Mouse (Mus musculus) ZHBTc4 (cell line): ENCODE data around the gene Gm49361.

ENCODE experiments used
- DNase-seq: peaks from one replicate; pipeline ENCODE4 v3.0.0-alpha.2; 2011; ENCODE audit warnings: low read depth, low spot score

Gene Gm49361

DNA sequence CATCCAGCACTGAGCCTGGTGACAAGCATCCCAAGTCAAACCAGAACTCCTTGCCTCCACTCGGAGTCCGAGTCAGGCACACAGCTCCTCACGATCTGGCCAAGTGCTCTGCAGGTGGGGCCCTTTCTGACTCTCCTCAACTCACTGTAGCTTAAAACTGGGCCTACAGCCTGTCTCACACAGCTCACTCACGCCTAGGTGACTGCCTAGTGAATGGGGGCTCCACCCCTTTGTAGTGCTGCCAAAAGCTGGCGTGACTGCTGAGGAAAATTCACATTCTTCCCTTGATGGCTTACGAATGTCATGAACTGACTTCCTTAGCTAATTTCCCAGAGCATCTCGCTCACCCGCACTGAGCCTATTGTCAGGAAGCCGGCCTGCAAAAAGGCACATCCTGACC, 15.4 kb downstream of the Gm49361 start:
- DNase-seq: peak; percentile 81

DNA sequence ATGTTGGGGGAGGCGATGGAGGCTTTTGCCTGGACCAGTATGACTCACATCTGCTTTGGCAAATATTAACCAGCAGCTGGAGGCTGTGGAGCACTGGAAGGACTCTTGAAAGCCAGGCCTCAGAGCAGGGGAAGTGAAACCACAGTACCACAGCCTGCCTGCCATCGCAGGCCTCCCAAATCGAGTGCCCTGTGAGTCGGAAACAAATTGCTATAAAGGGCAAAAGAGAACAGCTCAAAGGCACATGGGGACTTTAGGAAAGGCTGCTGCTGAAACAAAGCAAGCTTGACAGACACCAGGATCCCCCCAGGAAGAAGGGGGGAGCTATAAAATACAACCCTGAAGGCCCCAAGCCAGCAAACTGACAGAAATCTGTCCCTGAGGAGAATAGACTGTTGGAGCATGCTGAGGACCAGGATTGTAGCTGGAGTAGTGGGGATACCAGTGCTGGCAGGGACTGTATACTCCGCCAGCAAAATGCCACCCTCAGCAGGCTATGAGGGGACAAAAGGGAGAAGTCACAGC, 15.9 kb downstream of the Gm49361 start:
- DNase-seq: no peak

DNA sequence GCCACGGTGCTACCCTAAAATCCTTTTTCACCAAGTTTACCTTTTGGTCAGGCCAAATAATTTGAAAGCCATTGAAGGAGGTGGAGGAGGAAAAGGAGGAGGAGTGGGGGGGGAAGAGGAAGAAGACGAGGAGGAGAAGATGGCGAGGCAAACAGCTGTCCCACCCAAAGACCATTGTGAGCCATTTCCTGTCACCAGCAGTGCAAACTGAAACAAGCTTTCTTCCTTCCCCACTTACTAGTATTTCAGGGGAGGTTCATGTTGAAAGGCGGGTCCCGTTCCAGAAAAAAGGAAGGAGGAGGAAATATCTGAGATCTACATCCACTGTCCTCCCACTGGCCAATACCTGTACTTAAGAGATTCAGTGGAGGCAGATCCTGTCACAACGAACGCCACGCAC, 16.5 kb downstream of the Gm49361 start:
- no peak for DNase-seq

DNA sequence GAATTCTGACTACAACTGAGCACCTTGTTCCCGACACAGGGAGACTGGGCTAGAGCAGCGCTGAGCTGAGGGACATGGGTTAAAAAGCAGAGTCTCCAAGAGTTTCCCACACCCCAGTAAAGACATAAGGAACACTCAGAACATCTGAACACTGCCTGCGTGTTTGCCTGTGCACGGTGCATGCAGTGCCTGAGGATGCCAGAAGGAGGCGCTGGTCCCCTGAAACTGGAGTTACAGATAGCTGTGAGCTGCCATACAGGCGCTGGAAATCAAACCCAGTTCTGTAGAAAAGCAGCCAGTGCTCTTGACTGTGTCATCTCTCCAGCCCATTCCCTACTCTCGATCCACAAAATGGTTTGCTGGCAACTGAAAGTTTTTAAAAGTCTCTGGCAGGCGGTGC, 19.7 kb downstream of the Gm49361 start:
- DNase-seq: peak; percentile 85

DNA sequence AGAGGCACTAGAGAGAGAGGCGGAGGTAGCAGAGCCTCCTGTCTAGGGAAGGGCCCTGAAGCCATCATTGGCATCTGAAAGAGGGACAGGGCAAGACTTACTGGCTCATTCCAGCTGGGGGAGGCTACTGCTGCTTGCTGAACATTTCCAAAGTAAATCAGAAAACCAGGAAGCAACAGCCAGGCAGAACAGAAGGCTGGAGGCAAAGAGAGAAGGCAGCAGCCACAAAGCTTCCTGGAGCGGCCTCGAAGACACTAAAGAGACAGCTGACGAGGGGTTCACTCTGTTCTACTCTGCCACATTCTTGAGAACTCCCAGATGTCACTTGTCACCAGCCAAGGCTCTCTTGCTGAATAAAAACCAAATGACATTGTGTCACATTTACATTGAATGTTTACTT, 21.4 kb downstream of the Gm49361 start:
- DNase-seq: peak; percentile 51

DNA sequence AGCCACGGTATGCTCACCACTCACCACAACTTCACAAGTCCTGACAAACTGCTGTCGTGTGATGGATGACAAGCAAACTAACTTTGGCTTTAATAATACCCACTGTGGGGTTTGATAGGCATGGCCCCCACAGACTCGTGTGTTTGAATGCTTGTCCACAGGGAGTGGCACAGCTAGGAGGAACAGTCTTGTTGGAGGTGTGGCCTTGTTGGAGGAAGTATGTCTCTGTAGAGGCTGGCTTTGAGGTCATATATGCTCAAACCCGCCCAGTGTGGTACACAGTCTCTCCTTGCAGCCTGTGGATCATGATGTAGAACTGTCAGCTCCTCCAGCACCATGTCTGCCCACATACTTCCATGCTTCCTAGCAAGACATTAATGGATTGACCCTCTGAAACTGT, 27.7 kb downstream of the Gm49361 start:
- no peak for DNase-seq

DNA sequence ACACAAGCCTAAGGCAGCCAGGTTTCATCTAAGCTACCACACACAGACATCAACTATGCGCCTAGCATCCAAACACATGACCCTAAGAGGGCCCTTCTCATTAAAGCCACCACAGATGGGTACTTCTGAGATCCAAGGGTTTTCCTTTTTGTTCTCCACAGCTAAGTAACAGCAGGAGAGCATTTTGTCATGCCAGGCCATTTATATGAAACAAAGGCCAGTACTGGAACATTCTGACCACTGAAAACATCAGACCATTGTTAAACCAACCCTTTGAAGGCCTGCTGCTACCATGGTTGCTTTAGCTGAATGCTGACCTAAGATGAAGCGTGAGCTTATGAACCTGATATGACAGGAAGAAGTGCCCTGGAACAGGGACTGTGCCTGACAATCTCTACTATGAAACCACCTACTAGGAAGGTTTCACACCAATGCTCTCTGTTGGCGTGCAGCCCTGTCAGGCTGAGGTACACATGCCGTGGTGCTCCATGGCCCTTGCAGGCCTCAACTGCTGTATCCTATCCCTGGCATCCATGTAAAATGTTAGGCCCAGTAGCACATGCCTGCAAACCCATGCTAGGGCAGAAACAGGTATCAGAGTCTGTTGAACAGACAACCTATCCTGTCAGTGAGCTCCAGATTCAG, 29.2 kb downstream of the Gm49361 start:
- DNase-seq: peak; percentile 29

- no peak for DNase-seq
These were observed 33.0 kb downstream of the Gm49361 start for GRCm38 (mm10) chr14:57712884-57713283.

DNA sequence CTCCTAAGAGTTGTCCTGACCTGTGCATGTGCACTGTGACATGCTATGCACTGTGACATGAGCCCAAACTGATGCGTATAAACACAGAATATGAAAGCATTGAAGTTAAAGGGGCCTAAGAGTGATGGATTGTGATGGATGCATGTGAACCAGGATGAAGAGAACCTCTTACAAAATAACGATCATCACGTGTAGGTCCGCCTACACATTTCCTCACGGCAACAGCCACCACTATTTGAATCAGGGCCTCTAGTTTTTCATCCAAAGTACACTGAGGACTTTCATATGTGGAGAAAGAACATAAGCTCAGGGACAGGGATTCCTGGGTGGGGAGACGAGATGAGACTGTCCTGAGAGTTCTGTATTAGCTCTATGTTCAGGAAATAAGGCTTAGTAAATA, 34.8 kb downstream of the Gm49361 start:
- DNase-seq: no peak

GRCm38 (mm10) chr14:57709171-57709570, 36.7 kb downstream of the Gm49361 start:
- DNase-seq: no peak

- no peak for DNase-seq
These were observed 37.3 kb downstream of the Gm49361 start for GRCm38 (mm10) chr14:57708580-57708979.

DNA sequence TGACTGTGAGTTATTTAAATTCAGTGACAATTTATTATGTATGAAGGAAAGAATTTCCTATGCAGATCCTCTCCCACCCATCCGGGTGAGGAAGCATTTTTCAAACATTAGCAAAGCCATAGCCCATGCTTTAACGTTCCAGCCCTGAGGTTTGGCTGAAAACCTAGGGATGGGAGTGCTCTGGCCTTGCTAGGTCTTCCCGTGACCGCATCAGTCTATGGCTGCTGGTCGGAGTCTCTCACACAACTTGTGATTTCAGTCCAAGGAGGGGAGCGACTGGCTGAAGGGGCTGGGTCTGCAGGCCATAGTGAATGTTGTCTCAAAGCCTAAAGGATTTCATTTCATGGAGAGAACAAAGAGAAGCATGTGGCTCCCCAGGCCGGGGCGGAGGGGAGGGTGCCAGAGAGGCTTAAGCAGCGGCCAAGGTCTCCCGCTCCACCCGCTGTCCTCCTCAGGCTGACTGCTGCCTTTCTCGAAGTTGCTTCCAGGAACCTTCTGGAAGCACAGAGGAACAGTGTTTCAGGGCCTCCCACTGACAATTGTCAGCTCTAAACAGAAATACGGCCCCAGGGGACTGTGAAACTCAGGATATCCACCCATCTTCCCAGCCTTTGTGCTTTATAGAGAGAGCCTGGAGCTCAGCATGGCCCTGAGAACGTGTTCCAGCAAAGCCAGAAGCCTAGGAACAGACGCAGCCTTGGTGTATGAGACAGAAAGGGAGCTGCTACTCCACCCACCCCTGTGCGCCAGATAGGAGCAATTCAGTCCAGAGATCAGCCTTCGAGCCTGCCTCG, 38.6 kb downstream of the Gm49361 start:
- peak; percentile 34 for DNase-seq

- no peak for DNase-seq
These were observed 39.2 kb downstream of the Gm49361 start for GRCm38 (mm10) chr14:57706760-57707099.

DNA sequence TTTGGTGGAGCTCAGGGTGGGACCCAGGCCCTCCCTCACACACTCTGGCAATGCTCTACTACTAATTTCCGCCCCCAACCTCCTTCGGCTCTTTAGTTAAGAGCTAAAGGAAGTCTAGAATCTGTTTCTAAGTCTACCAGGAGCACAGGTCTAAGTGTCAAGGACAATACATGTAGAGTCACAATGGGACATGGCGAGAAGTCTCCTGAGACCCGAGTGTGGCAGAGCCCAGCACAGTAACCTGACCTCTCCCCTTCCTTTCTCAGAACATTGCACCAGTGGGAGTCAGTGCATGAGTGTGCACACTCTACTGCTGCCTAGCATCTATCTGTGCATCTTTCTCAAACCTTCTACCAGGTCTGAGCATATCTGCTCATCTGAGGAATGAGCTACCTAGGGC, 40.1 kb downstream of the Gm49361 start:
- DNase-seq: no peak

DNA sequence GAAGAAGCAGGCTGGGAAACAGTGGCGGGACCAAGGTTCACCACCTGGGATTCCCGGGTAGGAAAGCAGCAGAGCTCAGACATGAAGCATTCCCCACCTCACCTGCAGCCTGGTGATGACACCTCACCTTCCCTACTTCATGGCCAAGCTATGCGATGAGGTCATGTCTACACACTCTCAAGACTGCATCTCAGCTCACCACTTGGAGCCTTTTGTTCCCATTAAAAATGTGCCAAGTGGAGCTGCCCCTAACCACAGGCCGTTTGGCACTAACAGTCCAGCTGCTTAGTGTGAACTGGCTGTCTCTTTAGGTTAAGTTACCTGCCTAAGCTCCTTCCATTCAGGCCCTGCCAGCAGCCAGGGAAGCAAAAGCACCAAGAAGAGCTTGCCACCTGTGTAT, 40.8 kb downstream of the Gm49361 start:
- no peak for DNase-seq

GRCm38 (mm10) chr14:57701915-57702477, 43.9 kb downstream of the Gm49361 start:
- DNase-seq: peak; percentile 74

DNA sequence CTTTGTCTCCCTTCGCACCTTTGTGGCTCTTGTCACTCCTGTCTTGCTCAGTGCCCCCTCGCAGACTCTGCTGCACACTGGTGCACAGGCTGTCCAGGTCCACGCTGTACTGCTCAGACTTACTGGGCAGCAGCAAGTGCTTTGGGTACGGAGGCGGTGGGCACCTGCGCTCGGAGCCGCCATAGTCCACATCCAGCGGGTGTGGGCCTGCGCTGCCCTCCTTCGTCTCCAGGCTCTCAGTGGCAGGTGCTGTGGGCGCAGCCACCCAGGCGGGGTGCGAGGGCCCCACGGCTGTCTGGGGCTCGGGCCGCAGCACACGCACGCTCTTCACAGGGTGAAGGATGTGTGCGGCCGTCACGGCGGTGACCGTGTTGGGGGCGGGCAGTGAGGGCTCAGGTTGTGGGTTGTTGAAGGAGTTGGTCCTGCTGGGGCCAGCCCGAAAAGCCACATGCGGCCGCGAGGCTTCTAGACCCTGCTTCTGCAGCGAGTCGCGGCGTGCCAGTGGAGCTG, 46.4 kb downstream of the Gm49361 start:
- DNase-seq: peak; percentile 48

- DNase-seq: no peak
These were observed 46.9 kb downstream of the Gm49361 start for GRCm38 (mm10) chr14:57699016-57699415.

- no peak for DNase-seq
These were observed 49.8 kb downstream of the Gm49361 start for GRCm38 (mm10) chr14:57696066-57696465.

DNA sequence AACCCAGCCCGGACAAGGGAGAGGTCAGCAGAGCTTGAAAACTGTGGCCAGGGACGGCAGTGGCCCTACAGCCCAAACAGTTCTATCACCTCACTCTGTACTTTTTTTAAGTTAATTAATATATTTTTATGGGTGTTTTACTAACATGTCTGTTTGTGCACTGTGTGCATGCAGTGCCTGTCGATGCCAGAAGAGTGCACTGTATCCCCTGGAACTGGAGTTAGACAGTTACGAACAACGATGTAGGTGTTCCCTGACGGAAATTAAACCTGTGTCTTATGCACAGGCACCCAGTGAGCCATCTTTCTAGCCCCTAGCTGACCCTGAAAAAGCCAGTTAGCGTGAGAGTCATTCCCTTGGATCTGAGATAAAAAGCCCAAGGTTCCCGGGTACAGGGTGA, 50.4 kb downstream of the Gm49361 start:
- peak; percentile 65 for DNase-seq

DNA sequence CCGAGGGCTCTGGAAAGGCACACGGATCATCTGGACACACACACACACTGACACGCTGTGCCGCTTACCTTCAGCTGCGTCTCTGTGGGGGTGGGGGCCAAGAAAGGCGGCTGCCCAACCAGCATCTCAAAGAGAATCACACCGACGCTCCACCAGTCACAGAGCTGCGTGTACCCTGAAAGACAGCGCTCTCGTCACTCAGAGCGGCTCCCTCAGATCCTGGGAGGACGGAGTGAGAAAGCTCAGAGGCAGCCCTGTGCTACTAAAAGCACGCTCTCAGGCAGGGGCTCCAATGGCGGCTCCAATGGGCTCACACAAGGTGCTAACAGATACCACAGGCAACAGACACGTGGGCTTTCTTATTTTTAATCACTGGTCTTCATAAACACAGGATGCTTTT, 51.7 kb downstream of the Gm49361 start:
- peak; percentile 57 for DNase-seq

DNA sequence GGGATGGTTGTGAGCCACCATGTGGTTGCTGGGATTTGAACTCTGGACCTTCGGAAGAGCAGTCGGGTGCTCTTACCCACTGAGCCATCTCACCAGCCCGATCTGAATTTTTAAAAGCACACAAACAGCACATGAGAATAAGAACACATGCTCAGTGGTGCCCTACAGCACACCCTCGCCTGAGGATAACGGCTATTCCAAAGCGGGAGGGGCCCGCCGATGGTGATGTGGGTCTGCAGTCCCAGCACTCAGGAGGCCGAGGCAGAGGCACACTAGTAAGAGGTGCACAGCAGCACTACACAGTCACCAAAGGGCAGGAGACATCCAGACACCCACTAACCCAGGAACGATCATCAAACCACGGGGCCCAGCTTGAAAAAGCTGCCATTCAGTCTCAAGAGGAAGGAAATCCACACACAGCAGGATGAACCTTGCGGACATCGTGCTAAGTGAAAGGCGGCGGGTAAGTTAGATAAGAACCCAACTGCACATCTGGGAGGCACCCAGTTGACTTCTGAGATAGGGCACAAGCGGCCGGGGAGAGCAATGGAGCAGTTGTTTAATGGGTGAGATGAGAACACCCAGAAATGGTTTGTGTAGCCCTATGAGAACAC, 53.3 kb downstream of the Gm49361 start:
- DNase-seq: peak; percentile 40
